Mouse (Mus musculus): ENCODE measurements around the gene Ces1c.

Gene Ces1c

DNA sequence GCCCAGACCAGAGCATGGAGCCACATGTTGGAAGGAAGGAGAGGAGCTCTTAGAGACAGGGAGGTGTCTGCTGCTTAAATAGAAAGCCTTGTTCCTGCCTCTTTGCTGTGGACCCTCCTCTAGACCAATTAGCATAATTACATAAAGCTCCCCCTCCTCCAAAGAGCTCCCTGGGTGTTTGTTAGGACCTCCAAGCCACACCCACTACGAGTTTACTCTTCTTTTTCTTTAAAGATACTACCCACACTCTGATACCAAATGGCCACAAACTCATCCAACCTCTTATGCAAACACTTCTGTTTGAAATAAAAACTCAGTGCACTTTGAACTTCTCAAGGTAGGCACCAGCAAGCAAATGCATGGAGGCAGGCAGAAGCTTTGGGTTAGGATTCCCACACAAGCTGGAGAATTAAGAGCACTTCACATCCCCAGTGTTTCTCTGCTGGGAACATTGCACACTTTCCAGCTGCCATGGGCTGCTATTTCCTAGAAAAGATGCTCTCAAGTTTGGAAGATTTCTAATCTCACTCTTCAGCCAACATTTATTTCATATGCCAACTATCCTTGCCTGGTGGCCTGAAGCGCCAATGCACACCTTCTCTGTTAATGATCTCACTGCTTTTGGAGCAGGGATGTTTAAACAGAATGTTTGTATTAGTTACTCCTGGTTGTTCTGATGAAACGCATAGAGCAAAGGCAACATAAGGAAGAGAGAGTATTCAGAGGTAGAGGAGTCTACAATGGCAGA, at the start of gene Ces1c:
Gene Ces1c (minus strand): TSS at position 51 of the 748 bp plus-strand sequence.
- no peak for DNase-seq

DNA sequence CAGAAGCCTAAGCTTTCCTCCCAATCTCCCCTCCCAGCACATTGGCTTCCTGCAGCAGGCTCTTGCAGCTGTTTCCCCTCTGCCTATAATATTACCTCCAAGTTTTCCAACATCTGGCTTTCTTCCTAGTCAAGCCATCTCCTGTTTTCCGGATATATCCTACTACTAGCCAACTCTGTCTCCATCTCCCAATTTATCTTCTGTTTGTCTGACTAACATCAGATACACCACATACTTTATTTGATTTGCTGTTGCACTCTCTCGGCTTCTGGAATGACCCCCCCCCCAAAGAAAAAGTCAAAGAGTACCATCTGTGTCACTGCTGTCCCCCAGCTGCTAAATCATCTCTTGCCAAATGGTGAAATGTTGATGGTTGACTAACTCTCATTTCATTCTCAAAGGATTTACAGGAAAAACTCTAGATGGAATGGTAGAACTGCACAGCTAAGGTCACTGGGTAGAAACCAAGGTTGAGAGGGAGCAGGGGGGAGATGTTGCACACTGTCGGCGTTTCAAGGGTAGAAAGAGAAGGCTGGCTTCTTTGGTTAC, 49.6 kb upstream of the Ces1c start:
- peak; percentile 26 to 34 for DNase-seq

DNA sequence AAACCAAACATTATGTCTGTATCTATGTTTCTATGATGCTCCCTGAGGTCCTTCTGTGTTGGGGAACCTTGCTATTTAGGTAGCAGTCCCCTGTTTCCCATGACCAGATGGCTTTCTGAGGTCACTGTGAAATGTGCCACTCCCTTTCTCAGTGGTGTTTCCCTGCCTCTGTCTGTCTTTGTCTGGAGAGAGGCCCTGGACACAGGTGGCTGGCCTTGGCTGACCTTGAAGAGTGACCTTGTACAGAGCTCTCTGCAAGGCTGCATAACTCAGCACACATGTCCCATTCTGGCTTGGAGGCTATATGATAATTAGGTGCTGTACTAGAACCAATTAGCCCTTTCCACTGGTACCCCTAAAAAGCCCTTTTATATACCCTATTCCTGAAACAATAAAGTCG, 45.5 kb upstream of the Ces1c start:
- peak in 1 of 2 experiments; percentile 6 for DNase-seq

DNA sequence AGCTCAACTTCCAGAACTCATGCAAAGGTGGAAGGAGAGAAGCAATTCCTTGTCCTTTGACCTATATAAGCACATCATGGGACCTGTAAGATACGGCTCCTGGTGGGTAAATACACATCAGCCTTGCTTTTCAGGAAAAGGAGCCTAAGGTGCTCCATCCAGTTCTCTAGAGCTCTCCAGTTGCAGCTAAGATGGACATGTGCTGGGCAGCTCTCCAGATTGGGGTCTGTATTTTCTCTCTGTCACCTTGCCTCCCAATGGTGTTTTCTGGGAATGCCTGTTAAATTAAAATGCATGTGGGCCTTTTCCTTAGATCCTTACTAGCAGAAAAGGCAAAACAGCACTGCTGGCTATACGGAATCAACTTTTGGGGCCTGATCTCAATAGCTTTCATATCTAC, 43.5 kb upstream of the Ces1c start:
- DNase-seq: no peak

DNA sequence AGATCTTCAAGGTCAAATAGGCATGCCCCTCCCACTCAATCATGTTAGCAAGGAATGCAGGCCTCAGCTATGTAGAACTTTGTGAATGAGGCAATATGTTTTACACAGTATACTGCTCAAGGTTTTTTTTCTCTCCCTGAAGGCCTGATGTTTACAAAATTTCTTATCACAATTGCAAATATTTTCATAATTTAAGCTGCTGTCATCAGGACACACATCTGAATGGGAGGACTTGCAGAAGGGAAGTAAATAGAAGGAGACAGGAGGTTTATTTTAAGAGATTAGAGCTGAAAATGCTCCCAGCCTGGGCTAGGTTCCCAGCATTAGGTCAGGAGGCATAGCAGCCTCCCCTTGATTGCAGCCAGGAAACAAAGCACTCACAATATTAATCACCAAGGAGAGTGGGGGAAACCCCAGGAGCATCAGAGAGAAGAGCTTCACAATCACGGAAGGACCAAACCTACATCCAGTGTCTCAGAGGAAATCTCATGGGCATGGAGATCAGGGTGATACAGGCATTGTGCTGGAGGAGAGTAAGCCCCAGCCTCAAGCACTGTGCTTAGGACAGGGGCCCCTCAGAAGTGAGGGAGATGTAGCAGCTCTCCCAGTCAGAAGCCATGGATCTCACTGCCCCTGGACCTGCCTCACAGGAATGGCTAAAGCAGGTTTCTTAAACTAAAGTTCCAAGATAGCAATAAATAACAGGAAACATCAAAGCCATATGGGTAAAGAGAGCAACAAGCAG, 40.9 kb upstream of the Ces1c start:
- DNase-seq: peak; percentile 52 to 63

DNA sequence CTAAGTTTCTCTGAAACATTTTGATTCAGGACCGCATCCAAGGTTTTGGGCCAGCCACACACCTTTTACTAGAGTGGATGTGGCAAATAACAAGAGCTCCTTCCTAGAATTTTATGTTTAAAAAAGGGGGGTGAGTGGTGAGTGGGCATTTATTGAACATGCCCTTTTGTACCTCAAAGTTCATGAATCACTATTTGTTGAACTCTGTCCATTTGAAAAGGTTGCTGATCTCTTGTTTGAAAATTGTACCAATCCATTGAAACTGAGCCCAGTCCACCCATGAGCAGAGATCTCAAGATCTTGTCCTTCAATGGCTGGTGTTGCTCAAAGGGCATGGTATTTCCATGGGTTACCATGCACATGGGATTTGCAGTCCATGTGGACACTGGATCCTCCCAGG, 32.3 kb upstream of the Ces1c start:
- DNase-seq: no peak

DNA sequence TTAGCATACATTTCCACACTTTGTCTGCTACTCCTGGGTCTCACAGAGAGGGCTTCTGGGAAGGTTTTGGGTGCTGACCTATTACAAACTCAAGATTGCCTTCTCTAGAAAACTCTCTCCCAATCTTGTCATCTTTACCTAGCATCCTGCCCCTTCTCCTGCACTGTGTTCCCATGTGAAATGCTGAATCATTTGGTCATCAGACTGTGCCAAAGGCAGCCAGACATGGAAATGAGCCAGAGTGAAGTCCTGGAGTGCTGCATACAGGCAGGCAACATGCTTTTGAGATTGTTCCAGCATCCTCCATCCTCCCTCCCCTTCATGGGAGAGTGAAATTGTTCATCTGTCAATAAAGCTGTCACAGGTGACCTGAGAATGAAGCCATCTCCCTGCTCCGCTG, 20.3 kb upstream of the Ces1c start:
- DNase-seq: no peak

DNA sequence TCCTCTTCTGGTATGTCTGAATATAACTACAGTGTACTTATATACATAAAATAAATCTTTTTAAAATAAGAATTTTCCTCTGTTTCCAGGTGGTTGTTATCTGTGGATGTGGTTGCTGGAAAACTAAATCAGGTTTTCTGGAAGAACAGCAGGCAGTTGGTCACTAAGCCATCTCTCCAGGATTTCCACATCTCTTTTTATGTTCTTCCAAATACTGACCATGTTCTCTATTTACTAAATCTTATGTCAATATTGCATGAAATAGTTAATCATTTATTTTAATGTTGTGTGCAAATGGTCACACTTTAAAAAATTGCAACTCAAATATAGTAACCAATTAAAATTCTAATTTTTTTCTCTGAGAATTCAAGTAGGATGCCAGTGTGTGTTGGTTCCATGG, 16.2 kb upstream of the Ces1c start:
- DNase-seq: no peak

DNA sequence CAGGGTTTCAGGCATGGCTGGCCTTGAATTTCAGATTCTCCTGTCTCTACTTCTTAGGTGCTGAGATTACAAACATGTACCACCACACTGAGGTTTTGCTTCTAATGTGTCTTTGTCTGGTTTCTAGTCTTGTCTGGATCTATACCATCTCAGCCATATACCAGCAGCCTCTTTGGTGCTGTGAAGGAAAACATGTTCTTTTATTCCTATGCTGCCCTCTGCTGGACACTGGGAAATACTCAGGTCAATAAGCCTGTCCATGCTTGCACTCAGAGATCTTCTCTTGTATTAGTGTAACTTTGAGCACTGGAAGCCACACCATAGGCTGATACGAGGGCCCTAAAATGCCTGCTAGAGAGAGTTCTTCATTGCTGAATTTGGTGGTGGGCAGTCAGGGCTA, 9.6 kb upstream of the Ces1c start:
- peak; percentile 44 to 59 for DNase-seq

DNA sequence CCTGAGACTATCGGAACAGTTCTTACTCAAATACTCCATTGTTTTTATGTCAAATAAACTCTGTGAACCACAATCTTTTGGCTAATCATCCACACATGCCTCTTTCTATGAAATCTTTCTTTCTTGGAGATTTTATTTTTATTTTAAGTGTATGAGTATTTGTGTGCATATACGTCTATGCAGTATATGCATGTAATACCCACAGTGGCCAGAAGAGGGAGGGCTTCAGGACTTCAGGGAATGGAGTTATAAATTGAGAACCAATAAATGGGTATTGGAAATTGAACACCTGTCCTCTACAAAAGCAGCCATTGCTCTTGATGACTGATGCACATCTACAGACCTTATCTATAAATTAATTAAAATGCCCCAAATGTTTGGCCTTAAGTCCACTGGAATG, 1.1 kb upstream of the Ces1c start:
- no peak for DNase-seq

DNA sequence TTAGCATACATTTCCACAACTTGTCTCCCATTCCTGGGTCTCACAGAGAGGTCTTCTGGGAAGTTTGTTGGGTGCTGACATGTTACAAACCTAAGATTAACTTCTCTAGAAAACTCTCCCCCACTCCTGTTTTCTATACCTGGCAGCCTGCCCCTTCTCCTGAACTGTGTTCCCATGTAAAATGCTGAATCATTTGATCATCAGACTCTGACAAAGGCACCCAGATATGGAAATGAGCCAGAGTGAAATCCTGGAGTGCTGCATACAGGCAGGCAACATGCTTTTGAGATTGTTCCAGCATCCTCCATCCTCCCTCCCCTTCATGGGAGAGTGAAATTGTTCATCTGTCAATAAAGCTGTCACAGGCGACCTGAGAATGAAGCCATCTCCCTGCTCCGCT, 4.6 kb downstream of the Ces1c start:
- no peak for DNase-seq

DNA sequence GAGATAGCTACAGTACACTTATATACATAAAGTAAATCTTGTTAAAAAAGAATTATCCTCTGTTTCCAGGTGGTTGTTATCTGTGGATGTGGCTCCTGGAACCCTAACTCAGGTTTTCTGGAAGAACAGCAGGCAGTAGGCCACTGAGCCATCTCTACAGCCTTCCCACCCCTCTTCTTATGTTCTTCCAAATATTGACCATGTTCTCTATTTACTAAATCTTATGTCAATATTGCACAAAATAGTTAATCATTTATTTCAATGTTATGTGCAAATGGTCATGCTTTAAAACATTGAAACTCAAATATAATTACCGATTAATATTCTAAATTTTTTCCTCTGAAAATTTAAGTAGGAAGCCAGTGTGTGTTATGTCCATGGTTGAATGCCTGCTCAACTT, 9.1 kb downstream of the Ces1c start:
- no peak for DNase-seq

DNA sequence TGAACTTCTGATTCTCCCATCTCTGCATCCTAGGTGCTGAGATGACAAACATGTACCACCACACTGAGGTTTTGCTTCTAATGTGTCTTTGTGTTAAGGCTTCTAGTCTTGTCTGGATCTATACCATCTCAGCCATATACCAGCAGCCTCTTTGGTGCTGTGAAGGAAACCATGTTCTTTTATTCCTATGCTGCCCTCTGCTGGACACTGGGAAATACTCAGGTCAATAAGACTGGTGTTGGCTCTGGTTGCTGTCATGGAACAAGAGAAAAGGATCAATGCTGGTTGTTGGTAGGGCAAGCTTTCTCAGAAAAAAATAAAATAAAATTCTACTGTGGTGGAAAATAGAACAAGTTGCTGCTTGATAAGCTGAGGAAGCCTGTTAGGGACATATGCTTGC, 35.7 kb downstream of the Ces1c start:
- DNase-seq: peak; percentile 46

DNA sequence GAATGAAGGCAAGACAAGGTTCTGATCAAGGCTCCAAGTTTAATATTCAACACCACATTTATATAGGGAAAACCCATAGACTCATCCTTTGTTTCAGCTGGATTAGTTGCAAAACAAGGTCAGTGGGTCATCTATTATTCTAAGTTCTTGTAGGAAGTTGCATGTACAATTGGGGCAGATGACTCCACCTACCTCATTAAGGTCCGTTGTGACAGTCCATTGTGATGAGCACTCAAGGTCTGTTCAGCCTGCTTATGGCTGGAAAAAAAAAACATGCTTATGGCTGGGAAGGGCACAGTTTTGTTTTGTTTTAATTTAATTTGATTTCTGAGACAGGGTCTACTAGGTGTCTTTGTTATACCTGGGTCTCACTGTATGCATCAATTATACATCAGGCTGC, 39.8 kb downstream of the Ces1c start:
- no peak for DNase-seq

DNA sequence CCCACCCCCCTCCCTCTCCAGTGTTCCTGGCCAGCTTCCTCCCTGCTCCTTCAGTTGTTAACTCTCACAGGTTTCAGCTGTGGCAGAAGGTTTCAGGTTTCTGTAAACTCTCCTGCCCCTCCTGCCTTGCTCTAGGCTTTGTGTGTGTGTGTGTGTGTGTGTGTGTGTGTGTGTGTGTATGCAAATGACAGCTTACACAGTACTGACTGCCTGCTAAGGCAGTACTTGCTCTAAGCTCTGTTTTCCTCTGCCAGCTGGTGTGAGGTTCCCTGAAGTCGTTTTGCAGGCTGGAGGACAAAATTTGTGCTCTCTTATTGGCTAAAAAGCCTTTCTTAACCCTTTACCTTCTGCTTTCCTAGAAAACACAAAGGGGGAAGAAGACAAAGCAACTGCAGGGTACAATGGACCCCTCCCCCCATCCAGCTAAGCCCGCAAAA, 42.4 kb downstream of the Ces1c start:
- DNase-seq: peak; percentile 21 to 38

DNA sequence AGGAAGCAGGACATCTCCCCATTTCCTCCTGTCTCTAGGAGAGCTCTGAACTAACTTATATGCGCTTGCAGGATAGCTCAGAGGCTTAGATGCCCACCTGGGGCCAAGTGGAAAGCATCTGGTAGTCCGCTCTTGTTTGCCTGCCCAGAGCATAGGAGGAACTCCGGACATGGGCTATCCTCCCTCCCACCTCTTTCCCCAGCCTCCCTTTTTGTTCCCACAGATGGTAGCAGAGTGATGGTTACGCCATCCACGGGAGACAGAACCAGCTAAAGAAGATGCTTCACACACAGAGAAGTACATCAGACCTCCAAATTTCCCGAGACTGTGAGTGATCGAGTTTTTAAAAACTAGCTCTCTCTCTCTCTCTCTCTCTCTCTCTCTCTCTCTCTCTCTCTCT, 42.9 kb downstream of the Ces1c start:
- no peak for DNase-seq

DNA sequence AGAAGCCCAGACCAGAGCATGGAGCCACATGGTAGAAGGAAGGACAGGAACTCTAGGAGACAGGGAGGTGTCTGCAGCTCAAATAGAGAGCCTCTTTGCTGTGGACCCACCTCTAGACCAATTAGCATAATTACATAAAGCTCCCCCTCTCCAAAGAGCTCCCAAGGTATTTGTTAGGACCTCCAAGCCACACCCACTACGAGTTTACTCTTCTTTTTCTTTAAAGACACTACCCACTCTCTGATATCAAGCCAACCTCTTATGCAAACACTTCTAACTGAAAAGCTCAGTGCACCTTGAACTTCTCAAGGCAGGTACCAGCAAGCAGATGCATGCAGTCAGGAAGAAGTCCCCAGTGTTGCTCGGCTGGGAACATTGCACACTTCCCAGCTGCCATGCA, 51.2 kb downstream of the Ces1c start, which contains the start of gene Ces1b:
Gene Ces1b (minus strand): TSS at position 131 of the 400 bp plus-strand sequence.
- DNase-seq: no peak

DNA sequence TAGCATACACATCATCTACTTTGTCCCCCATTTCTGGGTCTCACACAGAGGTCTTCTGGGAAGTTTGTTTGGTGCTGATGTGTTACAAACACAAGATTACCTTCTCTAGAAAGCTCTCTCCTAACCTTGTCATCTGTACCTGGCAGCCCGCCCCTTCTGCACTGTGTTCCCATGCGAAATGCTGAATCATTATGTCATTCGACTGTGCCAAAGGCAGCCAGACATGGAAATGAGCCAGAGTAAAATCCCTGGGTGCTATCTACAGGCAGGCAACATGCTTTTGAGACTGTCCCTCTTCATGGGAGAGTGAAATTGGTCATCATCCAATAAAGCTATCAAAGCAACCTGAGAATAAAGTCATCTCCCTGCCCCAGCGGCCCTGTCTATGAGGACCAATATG, 55.8 kb downstream of the Ces1c start:
- DNase-seq: no peak

DNA sequence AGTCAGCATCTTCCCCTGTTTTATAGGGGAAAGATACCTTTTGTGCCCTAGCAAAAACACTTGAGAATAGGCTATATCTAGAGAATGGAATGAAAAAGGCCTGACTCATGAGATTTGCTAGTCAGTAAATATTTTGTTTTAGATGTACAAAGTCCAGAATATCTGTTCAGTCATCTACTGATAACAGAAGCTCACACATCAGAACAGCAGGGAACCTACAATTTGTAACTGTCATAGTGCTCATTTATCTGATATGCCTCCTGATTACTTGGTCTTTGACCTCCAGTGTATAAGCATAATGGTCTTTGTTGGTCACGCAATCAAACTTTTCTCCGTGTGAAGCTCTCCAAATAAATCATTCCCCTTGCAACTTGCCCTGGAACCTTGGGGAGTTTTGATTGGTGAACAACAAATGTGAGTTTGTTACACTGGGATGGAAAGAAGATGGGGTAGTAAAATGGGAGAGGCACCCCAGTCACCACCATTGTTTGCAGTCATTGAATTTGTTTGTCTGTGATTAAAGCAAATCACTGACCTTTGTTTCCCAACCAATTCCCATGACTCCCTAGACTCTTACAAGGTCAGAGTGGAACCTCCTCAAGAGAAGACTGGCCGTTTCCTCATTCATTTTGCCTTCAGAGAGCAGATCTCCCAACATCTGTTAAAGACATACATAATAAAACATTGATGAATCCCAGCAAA, 67.5 kb downstream of the Ces1c start:
- no peak for DNase-seq

DNA sequence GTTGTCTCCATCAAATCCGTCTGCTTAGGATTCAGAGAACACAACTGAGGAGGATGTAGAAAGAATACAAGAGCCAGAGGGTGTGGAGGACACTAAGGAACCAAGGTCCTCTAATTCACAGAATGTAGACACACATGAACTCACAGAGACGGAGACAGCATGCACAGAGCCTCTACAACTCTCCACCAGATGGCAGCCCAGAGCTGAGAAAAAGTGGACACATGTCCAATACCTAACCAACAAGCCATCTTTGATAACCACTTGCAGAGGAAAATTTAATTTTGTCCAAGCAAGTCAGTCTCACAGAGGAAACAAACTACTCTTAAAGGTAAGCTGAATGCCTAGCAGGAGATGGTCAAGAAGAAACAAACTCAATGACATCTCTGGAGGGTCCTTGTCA, 71.9 kb downstream of the Ces1c start:
- DNase-seq: peak; percentile 79 to 81

DNA sequence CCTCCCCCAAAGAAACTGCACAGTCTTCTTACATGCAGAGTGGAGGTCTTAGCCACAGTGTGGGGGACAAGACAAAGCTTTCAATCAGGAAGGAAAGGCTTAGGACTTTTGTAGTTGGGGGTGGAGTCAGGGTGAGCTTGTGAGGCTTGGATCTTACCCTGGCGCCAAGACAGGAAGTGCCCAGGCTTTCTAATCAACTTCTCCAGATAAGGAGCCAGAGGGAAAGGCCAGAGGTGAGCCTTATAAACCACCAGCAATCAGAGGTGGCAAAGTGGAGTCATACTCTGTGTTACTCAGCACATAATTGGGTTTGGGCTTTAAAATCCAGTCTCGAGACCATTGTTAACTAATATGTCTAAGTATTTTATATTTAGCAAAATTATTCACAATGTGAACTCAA, 75.8 kb downstream of the Ces1c start:
- no peak for DNase-seq

All from kidney, postnatal 4 days (tissue).